Mouse (Mus musculus) testis, postnatal 10 days (tissue): ENCODE measurements around the gene Cog8.
"Not testable (repeated sequence)": the region's sequence is repeated elsewhere in the genome, so short reads cannot be mapped to it uniquely, and the experiment has no call there.

Experiments used
- DNase-seq: peaks from one replicate; pipeline ENCODE4 v3.0.0; 2021; ENCODE audit warnings: low spot score

The Cog8 gene

DNA sequence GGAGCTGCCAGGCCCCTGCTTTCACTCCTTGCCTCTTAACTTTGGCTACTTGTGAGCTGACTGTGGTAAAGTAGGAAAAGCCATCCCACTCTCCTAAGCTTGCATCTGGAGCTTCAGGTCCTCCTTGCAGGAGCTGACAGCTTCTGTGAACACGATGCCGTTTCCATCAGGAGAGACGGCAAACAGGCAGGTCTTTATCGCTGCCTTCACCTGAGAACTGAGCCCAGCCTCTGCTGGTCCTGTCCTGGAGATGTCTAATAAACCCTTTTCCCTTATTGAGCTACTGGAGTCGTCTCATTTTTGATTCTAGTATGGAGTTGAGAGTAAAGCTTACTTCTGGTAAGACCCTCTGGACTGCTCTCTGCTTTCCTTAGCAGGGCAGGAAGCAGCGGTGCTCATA is 11.0 kb downstream of the Cog8 start:
- DNase-seq = no peak

DNA sequence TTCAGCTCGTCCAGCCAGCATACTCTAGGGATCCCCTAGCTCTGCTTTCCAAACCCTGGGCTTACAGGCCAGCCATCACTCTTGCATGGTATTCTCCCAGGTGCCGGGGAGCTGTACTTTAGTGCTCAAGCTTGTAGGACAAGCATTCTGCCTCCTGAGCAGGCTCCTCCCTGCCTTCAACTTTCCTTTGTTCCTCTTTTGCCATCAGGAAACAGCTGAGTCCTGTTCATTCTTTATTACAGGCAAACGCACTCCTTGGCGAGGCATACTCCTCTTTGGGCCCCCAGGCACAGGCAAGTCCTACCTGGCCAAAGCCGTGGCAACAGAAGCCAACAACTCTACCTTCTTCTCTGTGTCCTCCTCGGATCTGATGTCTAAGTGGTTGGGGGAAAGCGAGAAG is 15.9 kb downstream of the Cog8 start:
- DNase-seq = no peak

DNA sequence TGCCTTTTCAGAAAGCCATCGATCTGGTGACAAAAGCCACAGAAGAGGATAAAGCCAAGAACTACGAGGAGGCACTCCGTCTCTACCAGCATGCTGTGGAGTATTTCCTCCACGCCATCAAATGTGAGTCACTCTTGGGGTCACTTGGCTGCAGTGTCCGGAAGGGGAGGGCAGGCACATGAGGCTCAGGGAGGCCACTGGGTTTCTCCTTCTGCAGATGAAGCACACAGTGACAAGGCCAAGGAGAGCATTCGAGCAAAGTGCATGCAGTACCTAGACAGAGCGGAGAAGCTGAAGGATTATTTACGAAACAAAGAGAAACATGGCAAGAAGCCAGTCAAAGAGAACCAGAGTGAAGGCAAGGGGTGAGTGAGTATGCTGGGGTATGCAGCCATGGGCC is 19.9 kb downstream of the Cog8 start:
- no peak for DNase-seq

- no peak for DNase-seq
Measured at GRCm38 (mm10) chr8:107035641-107036040, 20.8 kb downstream of the Cog8 start.

GRCm38 (mm10) chr8:107033609-107034008 is 22.9 kb downstream of the Cog8 start:
- DNase-seq = not testable (repeated sequence)

DNA sequence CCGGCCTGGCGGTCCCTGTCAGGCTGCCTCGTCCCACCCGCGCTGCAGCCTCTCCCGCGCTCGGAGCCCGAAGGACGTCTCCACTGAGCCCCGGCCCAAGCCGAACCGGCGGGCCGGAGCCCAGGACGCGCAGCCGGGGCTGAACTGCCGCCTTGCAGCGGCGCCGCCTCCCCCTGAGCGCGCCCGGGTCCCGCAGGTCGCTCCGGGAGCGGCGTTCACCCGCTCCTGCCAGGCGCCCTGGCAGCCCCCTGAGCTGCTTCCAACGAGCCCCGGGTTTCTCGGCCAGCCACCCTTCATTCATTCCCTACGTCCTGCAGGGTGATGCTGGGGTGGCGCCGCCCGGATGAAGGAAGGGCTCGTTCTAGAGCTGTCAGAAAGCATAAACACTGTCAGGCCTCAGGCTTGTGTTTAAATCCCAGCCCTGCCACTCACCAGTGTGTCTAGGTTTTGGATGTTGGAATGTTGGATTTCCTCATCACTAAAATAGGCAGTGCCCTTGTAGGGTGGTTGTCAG is 24.9 kb downstream of the Cog8 start:
- DNase-seq = no peak

DNA sequence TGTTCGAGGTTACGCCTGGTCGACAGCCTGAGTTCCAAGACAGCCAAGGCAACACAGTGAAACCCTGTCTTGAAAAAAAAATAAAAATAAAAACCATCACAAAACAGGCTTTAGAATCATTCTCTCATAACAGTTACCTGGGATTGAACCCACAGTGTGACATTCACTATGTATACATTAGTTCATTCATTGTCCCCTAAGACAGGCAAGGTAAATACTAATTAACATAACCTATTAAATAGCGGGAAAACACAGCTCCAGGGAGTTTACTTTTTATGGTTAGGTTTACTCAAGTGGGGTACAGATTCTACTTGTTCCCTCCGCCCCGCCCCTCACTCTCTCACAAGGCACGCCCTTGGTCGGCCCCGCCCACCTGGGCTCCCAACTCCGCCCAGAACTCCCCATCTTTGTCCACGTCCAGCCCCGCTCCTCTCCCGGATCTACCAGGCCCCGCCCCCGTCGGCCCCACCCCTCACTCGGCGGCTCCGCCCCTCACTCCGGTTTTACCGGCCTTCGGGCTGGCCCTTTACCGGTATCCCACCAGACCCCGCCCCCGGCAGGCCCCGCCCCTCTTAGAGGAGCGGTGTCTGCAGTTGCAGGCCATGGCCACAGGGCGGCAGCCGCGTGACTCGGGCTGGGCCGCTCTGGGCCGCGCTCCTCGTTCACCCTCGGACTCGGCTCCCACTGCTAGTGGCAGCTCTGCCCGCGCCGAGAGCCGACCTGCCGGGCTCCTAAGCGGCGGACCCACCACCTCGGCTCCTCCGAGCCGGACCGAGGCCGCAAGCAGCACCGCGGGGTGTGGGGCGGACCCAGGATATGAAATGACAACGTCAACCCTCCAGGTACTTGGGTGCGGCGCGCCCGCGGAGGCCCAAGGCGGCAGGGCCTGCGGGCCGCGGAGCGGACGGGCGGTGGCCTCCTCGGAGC is 25.6 kb downstream of the Cog8 start, which contains the start of gene Vps4a:
Vps4a (plus strand) TSS at position 573 of the 927 bp plus-strand sequence.
- peak; percentile 99 for DNase-seq

DNA sequence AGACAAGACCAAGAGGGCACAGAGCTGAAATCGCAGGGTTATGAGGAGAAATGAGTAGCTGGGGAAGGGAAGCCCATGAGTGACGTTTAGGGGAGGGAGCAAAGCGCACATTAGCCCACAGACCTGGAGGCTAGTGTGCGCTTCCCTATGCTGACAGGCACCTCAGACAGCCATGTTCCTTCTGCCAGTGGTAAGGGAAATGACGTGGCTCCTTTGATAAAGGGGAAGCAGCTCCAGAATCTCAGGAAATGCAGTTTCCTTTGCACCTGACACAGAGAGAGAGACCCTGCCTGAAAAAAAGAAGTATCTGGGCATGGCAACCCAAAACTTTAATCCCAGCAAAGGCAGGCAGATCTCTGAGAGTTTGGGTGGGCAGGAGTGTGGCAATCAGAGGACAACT is 26.4 kb downstream of the Cog8 start:
- DNase-seq = no peak

GRCm38 (mm10) chr8:107029310-107029709 is 27.2 kb downstream of the Cog8 start:
- DNase-seq = no peak

GRCm38 (mm10) chr8:107023479-107023878 is 33.0 kb downstream of the Cog8 start:
- DNase-seq = no peak

DNA sequence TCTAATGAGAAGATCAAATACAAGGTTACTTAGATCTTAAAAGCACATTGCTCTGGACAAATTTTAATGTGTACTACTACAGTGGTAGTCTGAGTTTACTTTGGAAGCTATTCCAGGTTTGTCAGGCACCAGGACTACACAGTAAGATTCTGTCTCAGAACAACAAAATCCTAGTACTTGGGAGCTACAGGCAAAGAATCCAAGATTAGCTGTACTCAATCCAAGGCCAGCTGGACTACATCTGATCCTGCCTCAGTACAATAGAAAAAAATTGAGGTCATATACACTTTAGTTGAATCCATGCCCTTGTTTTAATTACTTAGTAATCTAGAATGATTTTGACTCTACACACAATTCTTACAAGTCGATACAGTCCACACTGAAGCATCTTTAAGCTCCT is 41.6 kb downstream of the Cog8 start:
- no peak for DNase-seq

DNA sequence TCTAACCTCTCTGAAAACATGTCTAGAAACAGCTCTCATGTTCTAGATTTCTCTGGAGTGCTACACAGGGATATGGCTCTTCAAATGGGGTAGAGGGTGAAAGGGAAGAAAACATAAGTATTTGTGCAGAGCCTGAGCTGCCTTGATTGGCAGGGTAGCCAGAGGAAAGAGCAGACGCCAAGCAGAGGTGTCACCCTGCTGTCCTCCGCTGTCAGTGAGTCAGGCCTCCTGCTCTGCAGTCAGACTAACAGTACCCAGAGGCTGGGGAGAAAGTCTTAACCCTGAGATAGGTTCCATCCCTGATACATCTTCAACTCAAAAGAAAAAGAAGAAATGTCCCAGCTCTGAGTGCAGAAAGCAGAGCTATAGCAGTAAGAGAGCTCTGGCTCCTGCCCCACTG is 43.8 kb downstream of the Cog8 start:
- DNase-seq = no peak

DNA sequence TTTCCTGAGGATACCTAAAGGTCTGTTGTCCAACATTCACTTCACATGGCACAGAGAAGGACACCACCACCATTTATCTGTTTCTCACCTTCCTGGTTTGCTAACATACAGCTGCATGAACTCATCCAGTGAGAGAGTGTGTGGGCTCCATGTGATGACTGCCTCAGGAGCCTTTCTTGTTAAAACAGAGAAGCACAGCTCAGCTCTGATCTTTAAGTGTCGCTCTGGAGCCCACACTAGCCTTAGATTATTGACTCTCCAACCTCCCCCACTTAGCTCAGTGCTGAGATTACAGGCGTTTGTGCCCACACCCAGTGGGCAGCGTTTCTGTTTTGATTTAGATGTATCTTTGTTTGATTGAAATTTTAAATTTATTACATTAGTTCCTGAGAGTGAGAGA is 48.7 kb downstream of the Cog8 start:
- DNase-seq = no peak

DNA sequence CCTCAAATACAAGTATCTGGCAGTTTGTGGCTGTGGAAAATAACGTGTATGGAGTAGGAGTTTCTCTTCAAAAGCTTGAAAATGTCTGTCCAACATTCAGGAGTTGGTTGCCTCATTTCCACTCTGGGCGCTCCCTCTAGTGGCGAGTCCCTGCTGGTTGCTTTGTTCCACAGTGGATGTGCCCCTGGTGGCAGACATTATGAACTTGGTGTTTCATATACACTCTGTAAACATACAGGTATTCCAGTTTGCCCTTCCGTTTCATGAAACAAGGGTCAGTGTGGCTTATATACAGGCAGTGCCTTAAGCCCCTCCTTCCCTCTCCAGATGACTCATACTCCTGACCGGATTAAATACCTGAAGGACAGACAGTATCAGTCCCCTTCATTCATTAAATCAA is 54.0 kb downstream of the Cog8 start:
- peak; percentile 95 for DNase-seq

DNA sequence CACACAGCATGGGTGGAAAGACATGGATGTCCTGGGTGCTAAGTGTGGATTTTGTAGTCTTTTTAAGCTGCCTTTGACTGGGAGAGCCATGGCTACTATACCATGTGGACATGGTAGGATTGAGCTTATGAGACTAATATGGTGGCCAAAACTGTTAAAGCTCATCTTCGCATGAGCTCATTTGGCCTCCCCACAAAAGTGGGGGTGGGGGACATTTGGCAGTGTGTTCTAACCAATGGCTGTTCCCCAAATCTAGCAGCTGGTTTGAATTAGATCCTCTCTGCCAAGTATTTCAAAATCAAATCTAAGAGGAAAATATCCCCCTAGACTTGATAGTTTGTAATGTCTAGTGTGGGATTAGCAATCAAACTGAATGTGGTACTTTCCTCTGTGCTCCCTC is 57.4 kb downstream of the Cog8 start:
- no peak for DNase-seq

DNA sequence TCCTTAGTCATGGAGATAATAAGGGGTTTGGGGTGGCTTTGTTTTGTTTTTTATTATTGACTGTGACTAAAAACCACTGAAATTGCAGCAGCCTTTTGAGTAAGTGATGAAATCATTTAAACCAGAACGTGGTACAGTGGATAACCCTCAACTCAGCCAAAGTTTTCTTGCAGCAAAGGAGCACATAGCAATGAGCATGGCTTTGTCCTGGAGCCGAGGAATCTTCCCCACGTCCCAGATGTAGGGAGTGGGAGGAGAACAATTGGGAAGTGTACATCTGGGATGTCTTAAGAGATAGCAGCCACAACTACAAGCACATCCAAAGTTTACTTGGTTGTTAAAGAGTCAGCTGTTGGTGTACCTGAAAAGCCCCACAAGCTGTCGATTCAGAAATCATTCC is 59.1 kb downstream of the Cog8 start:
- no peak for DNase-seq

GRCm38 (mm10) chr8:106996339-106996738 is 60.1 kb downstream of the Cog8 start:
- not testable (repeated sequence) for DNase-seq
